Comparison of ENCODE assay signal across 14 mouse cellular contexts in the genomic region with DNA sequence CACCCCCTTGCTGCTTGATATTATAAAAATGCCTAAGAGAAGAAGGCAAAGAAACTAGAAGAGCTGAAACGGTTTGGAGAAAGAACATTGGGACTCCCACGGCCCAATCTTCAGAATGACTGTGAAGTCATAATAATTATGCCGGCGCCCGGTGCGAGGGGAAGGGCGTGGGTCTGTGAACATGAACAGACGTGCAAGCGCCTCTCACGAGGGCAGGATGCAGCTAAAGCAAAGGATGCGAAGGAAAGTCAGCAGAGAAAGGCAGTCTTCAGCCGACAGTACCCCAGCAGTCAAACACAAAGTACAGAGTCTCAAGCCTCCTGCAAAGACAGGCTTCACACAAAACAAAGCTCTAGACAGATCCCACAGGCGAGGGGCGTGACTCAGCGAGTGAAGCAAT. TPM values are rescaled to one million over a fixed set of nuclear protein-coding genes. Genes with fewer than 3 reads are reported as not detected.
DNase-seq lines count a peak whose midpoint lies in the region; ATAC-seq and TF ChIP-seq lines count a peak whose summit lies in the region.
"Had no signal": no experiment of that assay in that cellular context is flagged by ENCODE, and none has a peak within 500 bp of the region (broad histone marks: within the 10 kb centered on the region; RNA-seq: fewer than 3 reads in every experiment).

No protein-coding gene starts in this region.

- H3K4me3 ChIP-seq in kidney, adult 2 months (ENCODE audit: insufficient read depth, low read depth, low read length) = no peak overlapping the region
- H3K4me3 ChIP-seq in kidney, embryonic 15.5 days (replicated peaks) = no peak overlapping the region
- no peak overlapping the region for H3K4me3 ChIP-seq in midbrain, embryonic 11.5 days (ENCODE audit: low read depth, low read length)
- H3K4me3 ChIP-seq in midbrain, embryonic 15.5 days = no peak overlapping the region
- H3K4me3 ChIP-seq in hindbrain, postnatal 0 days (ENCODE audit: low read length) = no peak overlapping the region
- H3K4me3 ChIP-seq: gastrocnemius, adult 2 months; heart, embryonic 12.5 days; stomach, embryonic 15.5 days had no signal

- H3K27ac ChIP-seq in kidney, adult 2 months (ENCODE audit: insufficient read depth, low read depth, low read length) = no peak overlapping the region
- H3K27ac ChIP-seq in kidney, embryonic 15.5 days = no peak overlapping the region
- 0 out of 2 replicates have a peak overlapping the region, but pooled peaks have one; percentile 13 for H3K27ac ChIP-seq in midbrain, embryonic 11.5 days (ENCODE audit: low read depth, low read length)
- H3K27ac ChIP-seq in midbrain, embryonic 15.5 days = no peak overlapping the region
- peak overlapping the region; percentile 57 for H3K27ac ChIP-seq in hindbrain, postnatal 0 days
- H3K27ac ChIP-seq: gastrocnemius, adult 2 months; kidney, postnatal 0 days; stomach, embryonic 15.5 days had no signal

- H3K9ac ChIP-seq in kidney, embryonic 15.5 days = no peak overlapping the region
- peak overlapping the region; percentile 14; the same call in 1 of the 2 replicates for H3K9ac ChIP-seq in midbrain, embryonic 11.5 days (ENCODE audit: low read length)
- H3K9ac ChIP-seq in midbrain, embryonic 15.5 days = no peak overlapping the region
- no peak overlapping the region for H3K9ac ChIP-seq in hindbrain, postnatal 0 days (replicated peaks; ENCODE audit: low read length)
- H3K9ac ChIP-seq: heart, embryonic 12.5 days; stomach, embryonic 15.5 days had no signal

- peak; percentile 27 for DNase-seq in kidney, adult 2 months
- no peak for DNase-seq in midbrain, embryonic 11.5 days (ENCODE audit: low spot score, missing footprints)
- DNase-seq in CD8-positive naive resting alpha-beta T cell, adult 2 months (ENCODE audit: low read depth in 2 of 2, low spot score in 2 of 2) = peak; percentile 41 to 52
- no peak for DNase-seq in hindbrain, postnatal 0 days (ENCODE audit: low spot score)
- no peak for DNase-seq in adrenal gland, postnatal 25 days
- DNase-seq in gastrocnemius, postnatal 25 days = no peak
- DNase-seq: adrenal gland, adult 8-10 months; gastrocnemius, adult 2 months; lung, postnatal 4 days had no signal

- H3K9me3 ChIP-seq in kidney, embryonic 15.5 days (replicated peaks) = no peaks in the 10 kb centered on the region
- H3K9me3 ChIP-seq in midbrain, embryonic 11.5 days (ENCODE audit: control insufficient read depth, low read length) = no peaks in the 10 kb centered on the region
- H3K9me3 ChIP-seq in midbrain, embryonic 15.5 days = no peaks in the 10 kb centered on the region
- H3K9me3 ChIP-seq in hindbrain, postnatal 0 days (ENCODE audit: low read length) = no peaks in the 10 kb centered on the region
- H3K9me3 ChIP-seq: heart, embryonic 12.5 days; stomach, embryonic 15.5 days had no signal

- H3K36me3 ChIP-seq in kidney, adult 2 months (ENCODE audit: control insufficient read depth, insufficient read depth, low read length) = no peaks in the 10 kb centered on the region
- no peaks in the 10 kb centered on the region for H3K36me3 ChIP-seq in kidney, embryonic 15.5 days
- H3K36me3 ChIP-seq in midbrain, embryonic 11.5 days (ENCODE audit: control insufficient read depth, insufficient read depth, low read length) = no peaks in the 10 kb centered on the region
- H3K36me3 ChIP-seq in midbrain, embryonic 15.5 days (replicated peaks) = no peaks in the 10 kb centered on the region
- no peaks in the 10 kb centered on the region for H3K36me3 ChIP-seq in hindbrain, postnatal 0 days (ENCODE audit: insufficient read depth, low read length)
- H3K36me3 ChIP-seq: heart, embryonic 12.5 days; stomach, embryonic 15.5 days had no signal

- H3K27me3 ChIP-seq in kidney, adult 2 months (replicated peaks; ENCODE audit: control insufficient read depth, insufficient read depth, low read length) = no peaks in the 10 kb centered on the region
- H3K27me3 ChIP-seq in kidney, embryonic 15.5 days = no peaks in the 10 kb centered on the region
- H3K27me3 ChIP-seq in midbrain, embryonic 11.5 days (ENCODE audit: control insufficient read depth, insufficient read depth, low read length) = no peaks in the 10 kb centered on the region
- no peaks in the 10 kb centered on the region for H3K27me3 ChIP-seq in midbrain, embryonic 15.5 days (replicated peaks)
- H3K27me3 ChIP-seq in hindbrain, postnatal 0 days (ENCODE audit: insufficient read depth, low read length) = no peaks in the 10 kb centered on the region
- H3K27me3 ChIP-seq: heart, embryonic 12.5 days; stomach, embryonic 15.5 days had no signal

- no peak for TF ChIP-seq CTCF in kidney, adult 2 months (conservative IDR thresholded peaks at IDR 0.05; ENCODE audit: insufficient read depth, insufficient read length, low read depth, low read length)
- TF ChIP-seq CTCF in hindbrain, postnatal 0 days (IDR thresholded peaks at IDR 0.05; ENCODE audit: low read depth) = no peak

- no peaks in the 10 kb centered on the region for H3K4me1 ChIP-seq in kidney, adult 2 months (ENCODE audit: control insufficient read depth, insufficient read depth, low read length)
- H3K4me1 ChIP-seq in kidney, embryonic 15.5 days = peaks cover 45% of the 10 kb centered on the region
- H3K4me1 ChIP-seq in midbrain, embryonic 11.5 days (ENCODE audit: control insufficient read depth, insufficient read depth, low read length) = peaks cover 58% of the 10 kb centered on the region
- H3K4me1 ChIP-seq in midbrain, embryonic 15.5 days = peaks cover 47% of the 10 kb centered on the region
- peaks cover 52% of the 10 kb centered on the region for H3K4me1 ChIP-seq in hindbrain, postnatal 0 days (ENCODE audit: insufficient read depth, low read length)

- TF ChIP-seq POLR2A in kidney, adult 2 months (IDR thresholded peaks at IDR 0.05; ENCODE audit: low read depth, low read length) = no peak

- 73% methylated on average over 15 of the region's 15 CpGs for WGBS in kidney, adult 2 months
- WGBS in kidney, embryonic 15.5 days = 81% methylated on average over 15 of the region's 15 CpGs
- 78% methylated on average over 15 of the region's 15 CpGs for WGBS in midbrain, embryonic 11.5 days
- 72% methylated on average over 15 of the region's 15 CpGs for WGBS in midbrain, embryonic 15.5 days
- WGBS in hindbrain, postnatal 0 days = 51% methylated on average over 15 of the region's 15 CpGs

- ATAC-seq in kidney, embryonic 15.5 days (replicated peaks; ENCODE audit: low FRiP score) = no peak
- ATAC-seq in midbrain, embryonic 11.5 days (ENCODE audit: low FRiP score) = no peak
- ATAC-seq in midbrain, embryonic 15.5 days (replicated peaks) = no peak
- ATAC-seq in hindbrain, postnatal 0 days = no peak

- no peak overlapping the region for H3K4me2 ChIP-seq in kidney, embryonic 15.5 days
- no peak overlapping the region for H3K4me2 ChIP-seq in midbrain, embryonic 11.5 days
- H3K4me2 ChIP-seq in midbrain, embryonic 15.5 days = no peak overlapping the region
- H3K4me2 ChIP-seq in hindbrain, postnatal 0 days (ENCODE audit: low read depth, low read length) = no peak overlapping the region
- H3K4me2 ChIP-seq: heart, embryonic 12.5 days; stomach, embryonic 15.5 days had no signal

RNA-seq across cellular contexts. Expression of gene Prex1, which starts 49.1 kb away (rescaled TPM):
- 12.2 and 14.5 TPM in 2 replicates for polyA plus RNA-seq in kidney, adult 2 months (2012; rRNA removed)
- 16.0 TPM in 2 replicates for polyA plus RNA-seq in kidney, embryonic 15.5 days (2015; fragmentation: Nextera tagmentation; extraction: Ambion mirVana)
- polyA plus RNA-seq in midbrain, embryonic 11.5 days (2014; fragmentation: Nextera tagmentation; extraction: Ambion mirVana) = 16.5 and 19.8 TPM in 2 replicates
- 20.6 and 22.0 TPM in 2 replicates for polyA plus RNA-seq in midbrain, embryonic 15.5 days (2015; fragmentation: Nextera tagmentation; extraction: Ambion mirVana)
- total RNA-seq in hindbrain, postnatal 0 days (2014; rRNA removed) = 63.2 and 66.8 TPM in 2 replicates
- polyA plus RNA-seq in hindbrain, postnatal 0 days (2015; fragmentation: Nextera tagmentation; extraction: Ambion mirVana) = 24.1 and 24.2 TPM in 2 replicates
- 14.0 and 14.1 TPM in 2 replicates for total RNA-seq in adrenal gland, postnatal 25 days (2021)
- total RNA-seq in gastrocnemius, postnatal 25 days (2021) = 1 to 10 TPM; 5.4 to 7.6 TPM

Comparison
In these comparisons a context has a peak if more than half of its experiments do, and no peak if none do; other contexts are left out.
1. H3K27ac ChIP-seq: peak in midbrain, embryonic 11.5 days (single experiment) and hindbrain, postnatal 0 days (single experiment); none in kidney, adult 2 months (single experiment), kidney, embryonic 15.5 days (single experiment) and midbrain, embryonic 15.5 days (single experiment).
2. DNase-seq: peak in kidney, adult 2 months (single experiment) and CD8-positive naive resting alpha-beta T cell, adult 2 months (2 of 2); none in midbrain, embryonic 11.5 days (single experiment), hindbrain, postnatal 0 days (single experiment), adrenal gland, postnatal 25 days (single experiment) and gastrocnemius, postnatal 25 days (single experiment).